ENCODE assay signal across 8 mouse cellular contexts in genomic region chr3:133091121-133091663, GRCm38 (mm10). TPM values are rescaled to one million over a fixed set of nuclear protein-coding genes. Genes with fewer than 3 reads are reported as not detected.
A peak's percentile ranks its signal among the peaks of the same experiment; 100 is the strongest.
DNase-seq lines count a peak whose midpoint lies in the region; ATAC-seq and TF ChIP-seq lines count a peak whose summit lies in the region.

No protein-coding gene starts in this region.

- peak overlapping the region; percentile 99 for H3K4me3 ChIP-seq in kidney, postnatal 0 days (replicated peaks; ENCODE audit: low read depth, low read length)
- peak overlapping the region; percentile 74 for H3K4me3 ChIP-seq in erythroblast, embryonic 14.5 days (replicated peaks)
- H3K4me3 ChIP-seq in liver, embryonic 15.5 days (replicated peaks), result peak overlapping the region; percentile 93

- WGBS in kidney, postnatal 0 days, result under 1% methylated on average over 43 of the region's 44 CpGs
- under 1% methylated on average over 44 of the region's 44 CpGs for WGBS in liver, embryonic 15.5 days (ENCODE audit: insufficient replicate concordance)

- peak; percentile 55 for DNase-seq in kidney, postnatal 0 days (ENCODE audit: low spot score)
- DNase-seq in kidney, adult 11 months, result no peak
- DNase-seq in WW6 (ENCODE audit: low read depth, low spot score), result peak; percentile 40
- peak; percentile 52 to 62 for DNase-seq in right cerebral cortex, postnatal 36 days (ENCODE audit: low spot score in 2 of 2)
- no peak for DNase-seq in urinary bladder, postnatal 36 days (ENCODE audit: low spot score in 2 of 2)

- H3K4me2 ChIP-seq in kidney, postnatal 0 days (ENCODE audit: low read length), result peak overlapping the region; percentile 90
- H3K4me2 ChIP-seq in liver, embryonic 15.5 days, result peak overlapping the region; percentile 80

- no peaks in the 10 kb centered on the region for H3K27me3 ChIP-seq in kidney, postnatal 0 days (ENCODE audit: insufficient read depth, low read length)
- no peaks in the 10 kb centered on the region for H3K27me3 ChIP-seq in erythroblast, embryonic 14.5 days (ENCODE audit: control insufficient read depth)
- H3K27me3 ChIP-seq in liver, embryonic 15.5 days, result no peaks in the 10 kb centered on the region

- H3K4me1 ChIP-seq in kidney, postnatal 0 days (replicated peaks; ENCODE audit: insufficient read depth, low read length), result peaks cover 5% of the 10 kb centered on the region; the same call in 1 of the 2 replicates
- peaks cover 40% of the 10 kb centered on the region for H3K4me1 ChIP-seq in erythroblast, embryonic 14.5 days (ENCODE audit: control insufficient read depth)
- peaks cover 27% of the 10 kb centered on the region for H3K4me1 ChIP-seq in liver, embryonic 15.5 days (replicated peaks)

- peak; percentile 83 for ATAC-seq in kidney, postnatal 0 days (replicated peaks; ENCODE audit: low FRiP score, low read depth)
- peak; percentile 55 for ATAC-seq in inflammation-experienced regulatory T-cells, adult 6 months
- ATAC-seq in liver, embryonic 15.5 days (ENCODE audit: insufficient read depth), result peak; percentile 83

- H3K36me3 ChIP-seq in kidney, postnatal 0 days (ENCODE audit: insufficient read depth, low read length), result no peaks in the 10 kb centered on the region
- H3K36me3 ChIP-seq in erythroblast, embryonic 14.5 days (ENCODE audit: control insufficient read depth), result peaks cover 5% of the 10 kb centered on the region
- no peaks in the 10 kb centered on the region for H3K36me3 ChIP-seq in liver, embryonic 15.5 days (replicated peaks)

- TF ChIP-seq CTCF in kidney, postnatal 0 days (IDR thresholded peaks at IDR 0.05; ENCODE audit: low read depth), result no peak

- H3K27ac ChIP-seq in kidney, postnatal 0 days, result peak overlapping the region; percentile 96
- peak overlapping the region; percentile 92 for H3K27ac ChIP-seq in liver, embryonic 15.5 days (replicated peaks)

- H3K9ac ChIP-seq in kidney, postnatal 0 days (ENCODE audit: low read depth, low read length), result peak overlapping the region; percentile 93
- H3K9ac ChIP-seq in liver, embryonic 15.5 days, result peak overlapping the region; percentile 88

- no peaks in the 10 kb centered on the region for H3K9me3 ChIP-seq in kidney, postnatal 0 days (replicated peaks; ENCODE audit: low read length)
- H3K9me3 ChIP-seq in erythroblast, embryonic 14.5 days (ENCODE audit: control insufficient read depth, low read length), result no peaks in the 10 kb centered on the region
- no peaks in the 10 kb centered on the region for H3K9me3 ChIP-seq in liver, embryonic 15.5 days (replicated peaks)

RNA-seq across cellular contexts. Expression of gene Ints12, which starts 0.4 kb away (rescaled TPM):
- polyA plus RNA-seq in kidney, postnatal 0 days (2015; fragmentation: Nextera tagmentation; extraction: Ambion mirVana), result 21.1 and 21.4 TPM in 2 replicates
- polyA plus RNA-seq in erythroblast, embryonic 14.5 days (2012), result 0.32 and 0.35 TPM in 2 replicates
- polyA plus RNA-seq in inflammation-experienced regulatory T-cells, adult 6 months (2017; shearing (Covaris generic)), result 10 to 100 TPM; 21.8 to 26.9 (median 23.4) TPM
- polyA plus RNA-seq in liver, embryonic 15.5 days (2015; fragmentation: Nextera tagmentation; extraction: Ambion mirVana), result 8.5 and 9.3 TPM in 2 replicates

RNA-seq across cellular contexts. Expression of gene Gstcd, which starts 0.6 kb away (rescaled TPM):
- 4.5 and 5.0 TPM in 2 replicates for polyA plus RNA-seq in kidney, postnatal 0 days (2015; fragmentation: Nextera tagmentation; extraction: Ambion mirVana)
- 0.38 and 0.44 TPM in 2 replicates for polyA plus RNA-seq in erythroblast, embryonic 14.5 days (2012)
- polyA plus RNA-seq in inflammation-experienced regulatory T-cells, adult 6 months (2017; shearing (Covaris generic)), result 1 to 10 TPM; 3.0 to 4.6 (median 3.7) TPM
- polyA plus RNA-seq in liver, embryonic 15.5 days (2015; fragmentation: Nextera tagmentation; extraction: Ambion mirVana), result 2.8 and 2.9 TPM in 2 replicates

Comparison
In these comparisons a context has a peak if more than half of its experiments do, and no peak if none do; other contexts are left out.
1. DNase-seq: peak in kidney, postnatal 0 days (single experiment), WW6 (single experiment) and right cerebral cortex, postnatal 36 days (2 of 2); none in kidney, adult 11 months (single experiment) and urinary bladder, postnatal 36 days (0 of 2).
2. Peak in every context shown above with its lines, with median percentiles within 50 percentile points of each other: ATAC-seq and H3K4me3 ChIP-seq.